Mouse (Mus musculus) heart, adult 2 months (tissue): ENCODE measurements around the gene Rpp25.
A peak's percentile ranks its signal among the peaks of the same experiment; 100 is the strongest.

Experiments used
- CTCF ChIP-seq: fragments of 200-600 bp; IDR thresholded peaks from 2 replicates; pipeline ENCODE4 v1.8.1; 2022; ENCODE audit warnings: antibody characterized with exemption, mild to moderate bottlenecking, moderate library complexity
- EP300 ChIP-seq: fragments of 200-500 bp; IDR thresholded peaks from 2 replicates; pipeline ENCODE4 v1.6.1; 2011; ENCODE audit warnings: low read depth, low read length, control low read depth; ENCODE audit not compliant: insufficient read depth

- no peak for TF ChIP-seq CTCF
- TF ChIP-seq EP300 = peak; percentile 62; the same call in 1 of the 2 replicates
Observed at GRCm38 (mm10) chr9:57547287-57547686, 43.5 kb downstream of the Rpp25 start.
